Mouse (Mus musculus) v-Abl transformed pro-B cells (cell line): Measurements from ENCODE around the gene Ipo5.

Experiments used
- in situ Hi-C, 2 experiments: fragments of 400-800 bp; cut with MboI; formaldehyde crosslinking; loops; one replicate each; pipeline ENCODE4 v1.15.1; 2025; ENCODE audit not compliant: unreplicated experiment in 2 of 2

Gene Ipo5

DNA sequence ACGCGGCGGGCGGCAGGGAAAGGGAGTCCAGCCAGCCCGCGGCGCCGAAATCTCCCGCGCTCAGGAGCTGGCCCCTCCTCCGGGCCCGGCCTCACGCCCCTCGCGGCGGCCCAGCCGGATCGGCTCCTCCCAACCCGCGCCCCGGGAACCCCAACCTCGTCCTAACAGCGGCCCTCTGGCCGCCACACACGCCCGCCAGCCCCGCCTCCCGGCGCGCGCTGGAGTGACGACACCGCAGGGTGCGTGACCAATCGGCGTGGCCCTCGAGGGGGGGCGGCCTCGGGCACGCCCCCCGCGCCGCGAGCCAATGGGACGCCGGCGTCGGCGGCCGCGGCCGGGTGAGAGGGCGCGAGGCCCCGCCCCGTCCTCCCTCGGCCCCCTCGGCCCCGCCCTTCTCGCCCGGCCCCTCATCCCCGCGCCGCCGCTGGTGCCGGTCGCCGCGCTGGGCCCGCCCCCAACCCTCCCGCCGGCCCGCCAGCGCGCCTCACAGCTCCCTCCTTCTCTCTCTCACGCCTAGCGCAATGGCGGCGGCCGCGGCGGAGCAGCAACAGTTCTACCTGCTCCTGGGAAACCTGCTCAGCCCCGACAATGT is at the start of gene Ipo5:
TSS of gene Ipo5 (plus strand) at position 492 of the 592 bp plus-strand sequence.
- in situ Hi-C loops: loop anchor here (5.0 to 25.0 kb wide), 6 partner anchors 434 to 1974 kb away; partner anchors contain the start of genes Mbnl2 (in 2 of the 2), Rap2a (in 2 of the 2), Dnajc3 (in 1 of the 2) and Dock9 (in 1 of the 2)

DNA sequence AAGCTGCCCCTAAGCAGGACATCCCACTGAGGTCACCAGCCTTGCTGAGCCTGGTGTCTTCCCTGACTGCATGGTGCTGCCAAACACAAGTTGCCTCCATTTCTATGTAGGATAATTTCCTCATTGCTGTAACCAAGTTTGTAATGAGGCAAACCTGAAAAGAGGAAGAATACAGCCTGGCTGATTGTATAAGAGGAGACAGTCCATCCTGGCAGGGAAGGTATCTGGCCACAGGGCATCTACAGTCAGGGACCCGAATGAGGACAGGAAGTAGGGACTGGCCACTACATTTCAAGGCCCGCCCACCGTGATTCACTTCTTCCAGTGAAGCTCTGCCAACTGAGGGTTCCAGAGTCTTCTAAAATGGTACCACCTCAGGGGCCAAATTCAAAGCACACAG is 47.8 kb upstream of the Ipo5 start:
- in situ Hi-C loops: no loop called here

DNA sequence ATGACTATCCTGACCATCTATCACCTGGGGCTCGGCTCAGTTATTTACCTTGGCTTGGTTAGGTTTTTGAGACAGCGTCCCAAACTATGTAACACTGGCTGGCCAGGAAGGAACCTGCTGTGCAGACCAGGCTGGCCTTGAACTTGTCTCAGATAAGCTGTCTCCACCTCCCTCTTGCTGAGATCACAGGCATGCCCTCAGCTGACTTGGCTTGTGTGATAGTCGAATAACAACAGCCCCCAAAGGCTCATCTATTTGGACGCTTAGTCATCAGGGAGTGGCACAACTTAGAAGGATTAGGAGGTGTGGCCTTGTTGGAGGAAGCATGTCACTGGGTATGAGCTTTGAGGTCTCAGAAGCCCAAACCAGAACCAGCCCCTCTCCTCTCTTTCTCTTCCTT is 46.1 kb upstream of the Ipo5 start:
- in situ Hi-C loops: no loop called here

DNA sequence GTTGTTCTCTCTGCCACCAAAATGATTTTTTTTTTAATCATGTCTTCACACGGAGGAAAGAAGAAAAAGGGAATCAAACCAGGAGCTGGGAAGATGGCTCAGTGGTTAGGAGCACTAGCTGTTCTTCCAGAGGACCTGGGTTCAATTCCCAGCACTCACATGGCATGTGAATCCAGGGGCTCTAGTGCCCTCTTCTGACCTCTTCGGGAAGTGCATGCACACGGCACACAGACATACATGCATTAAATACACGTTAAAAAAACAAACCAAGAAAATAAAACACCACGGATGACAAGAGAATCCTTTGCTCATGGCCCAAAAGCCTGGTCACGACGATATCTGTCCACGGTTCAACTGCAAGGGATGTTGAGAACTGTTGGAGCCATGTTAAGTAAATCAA is 44.5 kb upstream of the Ipo5 start:
- in situ Hi-C loops: no loop called here

DNA sequence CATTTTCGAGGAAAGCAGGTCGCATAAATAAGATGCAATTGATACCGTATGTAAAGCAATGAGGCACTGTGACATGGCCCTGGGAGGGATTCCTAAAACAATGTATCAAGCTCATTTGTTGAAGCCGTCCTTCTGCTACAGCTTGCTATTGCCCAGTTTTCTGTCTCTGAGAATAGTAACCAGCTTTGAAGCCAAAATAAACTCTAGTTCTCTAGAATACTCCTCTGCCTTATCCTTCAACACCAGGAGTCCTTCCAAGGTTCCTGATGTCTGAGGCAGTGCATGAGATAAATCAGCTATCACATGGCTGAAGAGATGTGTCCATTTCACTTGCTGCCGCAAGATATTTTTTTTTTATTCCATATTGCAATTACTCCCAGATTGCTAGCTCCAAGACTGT is 43.9 kb upstream of the Ipo5 start:
- in situ Hi-C loops: no loop called here

DNA sequence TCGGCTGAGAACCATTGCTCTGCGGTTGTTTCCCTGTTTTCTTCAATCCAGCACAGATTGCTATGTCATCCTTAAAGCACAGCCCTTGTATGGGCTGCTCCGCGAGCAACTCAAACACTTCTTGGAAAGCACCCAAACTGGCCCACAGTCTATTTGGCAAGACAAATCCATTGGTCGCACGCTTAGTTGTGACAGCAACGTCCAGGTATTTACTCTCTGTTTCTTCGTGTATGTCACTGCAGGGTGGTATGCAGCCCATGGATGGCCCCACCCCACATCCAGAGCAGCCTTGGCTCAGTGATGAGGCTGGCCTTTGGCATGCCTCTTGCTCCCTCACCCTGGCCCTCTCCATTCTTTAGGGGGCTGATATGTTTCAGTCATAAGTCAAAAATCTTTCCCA is 42.5 kb upstream of the Ipo5 start:
- in situ Hi-C loops: no loop called here

DNA sequence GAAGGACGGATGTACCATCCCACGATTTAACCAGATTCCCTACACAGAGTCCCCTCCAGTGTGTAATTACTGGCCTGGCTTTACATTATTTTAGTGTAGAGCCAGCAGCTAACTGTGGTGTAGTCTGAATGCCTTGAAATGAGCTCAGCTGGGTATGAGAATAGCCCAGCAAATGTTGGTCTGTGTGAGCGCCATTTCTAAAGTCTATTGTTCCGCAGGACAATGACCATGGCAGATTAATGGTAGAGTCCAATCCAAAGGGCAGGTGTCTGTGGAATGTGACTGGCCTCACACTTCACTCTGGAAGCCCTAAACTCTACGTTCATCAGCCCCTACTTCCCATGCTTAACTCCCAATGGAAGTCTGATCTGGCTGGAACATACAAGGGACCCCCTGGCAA is 40.3 kb upstream of the Ipo5 start:
- in situ Hi-C loops: no loop called here

DNA sequence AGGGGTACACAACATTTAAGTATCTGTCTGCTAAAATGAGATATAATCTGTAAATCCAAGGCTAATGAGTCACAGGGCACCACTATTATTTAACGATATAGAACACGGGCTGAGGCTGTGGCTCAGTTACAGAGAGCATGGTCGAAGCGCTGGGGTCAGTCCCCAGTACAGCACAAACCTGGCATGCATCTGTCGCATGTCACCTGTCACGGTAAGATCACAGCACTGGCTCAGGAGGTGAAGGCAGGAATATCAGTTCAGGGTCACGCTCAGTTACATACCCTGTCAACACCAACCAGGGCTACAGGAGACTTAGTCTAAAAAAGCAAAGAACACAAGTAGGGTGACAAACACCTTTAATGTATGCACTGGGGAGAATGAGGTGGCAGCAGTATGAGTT is 36.6 kb upstream of the Ipo5 start:
- in situ Hi-C loops: no loop called here

DNA sequence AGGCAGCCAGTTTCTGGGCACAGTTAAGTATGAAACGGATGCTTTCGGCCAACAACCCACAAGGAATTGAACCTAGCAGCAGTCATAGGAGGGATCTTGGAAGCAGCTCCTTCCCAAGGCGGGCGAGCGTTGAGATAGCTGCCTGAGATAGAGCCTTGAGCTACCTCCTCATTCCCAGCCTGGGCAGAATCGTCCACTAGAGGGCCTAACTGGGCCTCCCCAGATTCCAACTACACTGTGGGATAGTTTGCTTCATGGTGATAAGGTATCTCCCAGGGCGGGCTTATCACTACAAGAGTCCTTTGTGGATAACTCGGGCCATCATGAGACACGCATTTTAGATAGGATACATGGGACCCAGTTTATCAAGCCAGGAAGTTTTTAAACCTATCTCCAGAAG is 35.9 kb upstream of the Ipo5 start:
- in situ Hi-C loops: no loop called here

DNA sequence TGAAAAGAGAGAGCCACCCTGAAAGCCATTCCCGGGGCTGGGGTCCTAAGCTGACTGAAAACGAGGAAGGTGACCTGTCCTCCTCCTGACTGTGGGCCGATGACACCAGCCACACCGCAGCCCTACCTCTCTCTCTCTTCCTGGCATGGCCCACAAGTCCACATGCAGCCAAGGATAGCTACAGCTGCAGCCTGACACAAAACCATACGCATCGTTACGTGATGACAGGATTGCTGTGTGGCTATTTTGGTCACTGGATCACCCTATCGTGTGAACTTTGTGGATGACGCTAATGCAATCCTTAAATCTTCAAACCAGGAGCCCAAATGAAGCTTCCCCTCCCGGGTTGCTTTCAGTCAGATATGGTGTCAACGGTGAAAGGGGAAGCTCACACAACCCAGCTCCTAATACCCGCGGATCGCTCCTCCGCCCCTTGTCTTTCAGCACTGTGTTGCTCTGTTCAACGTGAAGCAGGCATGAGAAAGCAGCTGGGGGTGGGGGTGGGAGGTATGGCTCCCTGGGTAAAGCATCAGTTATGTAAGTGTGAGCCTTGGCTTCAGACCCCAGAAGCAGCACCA is 35.1 kb upstream of the Ipo5 start:
- in situ Hi-C loops: no loop called here

DNA sequence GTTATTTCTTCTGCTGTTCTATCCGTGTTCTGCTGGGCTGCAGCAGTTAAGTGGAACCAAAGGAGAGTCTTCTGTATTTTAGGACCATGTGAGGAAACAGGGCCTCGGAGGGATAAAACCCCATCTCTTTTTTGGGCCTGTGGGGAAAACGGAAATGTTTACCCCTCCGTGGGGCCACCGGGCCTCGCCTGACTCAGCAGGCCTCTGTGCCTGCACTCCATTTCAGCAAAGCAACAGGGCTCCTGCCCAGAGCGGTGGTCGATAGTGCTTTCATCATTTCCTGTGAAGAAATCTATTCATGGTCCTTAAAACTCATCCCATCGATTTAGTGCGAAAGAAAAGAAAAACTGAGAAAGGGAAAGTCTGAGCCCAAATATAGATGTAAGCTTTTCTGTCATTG is 33.9 kb upstream of the Ipo5 start:
- in situ Hi-C loops: no loop called here

DNA sequence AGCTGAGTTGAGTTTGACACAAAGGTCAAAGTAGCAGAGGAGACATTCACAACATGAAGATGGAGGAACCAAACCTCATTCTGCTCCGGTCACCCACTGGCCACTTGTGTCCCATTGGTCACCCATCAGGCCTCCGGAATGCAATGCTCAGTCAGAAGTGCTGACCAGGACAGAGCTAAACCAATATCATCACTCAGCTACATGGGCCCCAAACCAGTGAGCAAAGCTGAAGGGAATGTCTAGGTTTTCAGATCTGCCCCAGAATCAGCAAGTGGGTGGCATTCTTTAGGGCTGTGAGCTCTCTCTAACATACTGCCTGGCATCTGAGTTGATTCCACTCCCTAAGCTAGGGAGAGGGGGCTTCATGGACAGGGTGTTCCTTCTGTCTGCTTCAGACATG is 32.0 kb upstream of the Ipo5 start:
- in situ Hi-C loops: no loop called here

DNA sequence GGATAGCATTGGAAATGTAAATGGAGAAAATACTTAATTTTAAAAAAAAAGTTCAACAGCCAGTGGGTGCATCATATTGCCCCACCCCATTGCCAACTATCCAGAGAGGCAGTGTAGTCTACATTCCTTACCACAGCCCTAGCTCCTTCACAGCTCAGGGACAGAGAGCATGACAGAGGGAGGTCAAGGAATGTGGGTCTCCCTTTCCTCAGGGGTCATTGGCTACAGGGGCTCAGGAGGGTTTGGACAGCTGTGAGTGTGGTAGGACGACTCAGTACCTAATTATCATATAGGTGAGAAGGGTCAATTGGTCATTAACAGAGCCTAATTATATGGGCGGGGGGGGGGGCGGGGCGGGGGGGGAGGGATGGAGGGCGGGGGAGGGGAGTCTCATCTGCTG is 30.4 kb upstream of the Ipo5 start:
- in situ Hi-C loops: no loop called here

DNA sequence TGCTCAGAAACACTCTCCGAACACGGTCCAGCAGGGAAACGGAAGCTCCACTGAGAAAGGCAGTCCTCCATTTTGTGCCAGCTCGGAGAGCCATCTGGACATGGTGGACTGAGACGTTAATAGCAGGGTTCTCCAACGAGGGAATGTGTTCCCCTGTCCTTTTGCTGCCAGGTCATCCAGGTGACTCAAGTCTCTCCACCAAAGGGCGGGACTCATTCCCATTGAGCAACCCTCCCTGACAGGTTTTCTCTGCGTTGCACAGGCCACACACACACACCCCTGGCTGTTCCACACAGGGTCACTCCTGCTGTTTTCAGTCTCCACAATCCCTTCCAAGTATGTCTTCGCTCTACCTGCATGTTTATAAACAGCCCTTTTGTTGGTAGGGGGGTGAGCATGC is 30.0 kb upstream of the Ipo5 start:
- in situ Hi-C loops: no loop called here

DNA sequence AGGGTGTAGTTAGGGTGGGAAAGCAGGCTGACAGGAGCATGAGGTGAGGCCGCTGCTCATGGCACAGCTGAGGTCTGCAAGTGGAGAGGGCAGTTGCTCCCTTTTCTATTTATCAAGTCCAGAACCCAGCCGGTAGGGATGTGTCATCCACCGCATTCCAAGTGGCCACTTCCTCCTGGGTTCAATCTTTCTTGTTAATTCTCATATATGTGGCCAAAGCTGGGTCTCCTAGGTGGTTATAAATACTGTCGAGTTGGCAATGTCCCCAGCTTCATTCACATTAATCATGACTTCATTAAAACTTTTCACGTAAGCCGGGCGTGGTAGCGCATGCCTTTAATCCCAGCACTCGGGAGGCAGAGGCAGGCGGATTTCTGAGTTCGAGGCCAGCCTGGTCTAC is 22.3 kb upstream of the Ipo5 start:
- in situ Hi-C loops: no loop called here

DNA sequence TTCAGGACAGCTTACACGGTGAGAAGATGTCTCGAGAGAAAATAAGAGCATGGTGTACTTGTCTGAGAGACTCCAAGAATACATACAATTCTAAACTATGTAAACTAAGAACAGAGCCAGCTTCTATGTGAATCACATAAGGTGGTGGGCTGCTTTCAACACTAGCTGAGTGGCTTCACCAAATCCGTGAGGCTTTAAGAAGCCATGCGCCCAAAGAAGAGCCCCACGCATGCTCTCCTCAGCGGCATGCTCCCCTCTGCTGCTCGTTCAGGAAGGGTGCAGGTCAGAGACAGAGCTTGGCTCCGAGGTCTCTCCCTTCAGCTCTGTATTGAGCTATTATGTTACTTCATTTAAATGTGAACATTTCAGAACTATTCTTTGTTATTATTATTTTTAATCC is 18.7 kb upstream of the Ipo5 start:
- in situ Hi-C loops: no loop called here

DNA sequence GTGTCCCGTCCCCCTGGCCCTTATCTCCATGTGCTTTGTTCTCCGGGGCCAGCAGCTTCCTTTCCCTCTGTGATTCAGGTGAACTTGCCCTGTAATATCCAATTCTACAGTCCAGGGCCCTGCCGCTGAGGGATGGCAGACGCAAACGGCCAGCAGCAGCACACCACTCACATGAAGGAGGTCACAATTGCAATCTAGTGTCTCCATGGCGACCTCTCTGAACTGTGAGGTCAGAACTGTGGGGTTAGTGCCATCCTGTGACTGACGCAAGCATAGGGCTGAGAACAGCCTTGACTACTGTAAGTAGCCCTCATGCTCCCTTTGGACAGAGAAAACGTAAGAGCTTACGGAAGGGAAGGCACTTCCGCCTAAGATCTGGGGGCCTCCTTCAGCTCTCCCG is 14.4 kb upstream of the Ipo5 start:
- in situ Hi-C loops: no loop called here

DNA sequence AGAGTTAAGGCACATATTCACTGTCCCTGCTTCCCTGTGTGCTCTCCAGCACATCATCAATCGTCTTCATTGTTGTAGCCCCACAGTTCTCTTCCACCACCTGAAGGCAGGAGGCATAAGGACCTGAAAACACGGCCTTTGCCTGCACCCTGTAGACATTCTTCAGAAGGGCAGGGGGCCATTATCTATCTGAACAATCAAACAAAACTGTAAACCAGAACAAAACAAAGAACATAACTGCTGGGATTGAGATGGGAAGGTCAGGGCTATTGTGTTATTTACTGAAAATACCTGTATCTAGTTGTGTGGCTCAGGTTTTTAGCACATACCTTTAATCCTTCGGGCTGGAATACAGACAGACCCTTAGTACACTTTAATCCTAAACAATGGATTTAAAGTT is 12.1 kb upstream of the Ipo5 start:
- in situ Hi-C loops: no loop called here

DNA sequence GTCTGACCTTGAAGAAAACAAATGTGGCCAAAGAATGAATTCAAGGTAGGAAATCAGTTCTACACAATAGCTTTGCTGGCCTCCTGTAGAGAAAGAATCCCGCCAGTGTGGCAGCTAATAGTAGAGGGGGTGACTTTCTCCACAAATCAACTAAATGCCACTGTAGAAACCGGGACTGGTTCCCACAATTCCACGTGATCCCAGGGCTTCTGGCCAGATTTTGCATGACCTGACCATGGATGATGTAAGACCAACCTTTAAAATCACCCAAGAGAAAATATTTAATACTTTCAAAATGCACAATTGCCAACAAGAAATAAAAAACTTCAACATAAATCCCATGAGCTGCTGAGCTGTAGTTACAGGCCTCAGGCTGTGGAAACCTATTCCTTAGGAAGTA is 1.6 kb upstream of the Ipo5 start:
- in situ Hi-C loops: loop anchor here (25.0 kb wide), 4 partner anchors 622 to 1972 kb away; partner anchors contain the start of genes Mbnl2 (in 2 of the 2), Dnajc3 (in 1 of the 2), Dock9 (in 1 of the 2) and Dzip1 (in 1 of the 2)

DNA sequence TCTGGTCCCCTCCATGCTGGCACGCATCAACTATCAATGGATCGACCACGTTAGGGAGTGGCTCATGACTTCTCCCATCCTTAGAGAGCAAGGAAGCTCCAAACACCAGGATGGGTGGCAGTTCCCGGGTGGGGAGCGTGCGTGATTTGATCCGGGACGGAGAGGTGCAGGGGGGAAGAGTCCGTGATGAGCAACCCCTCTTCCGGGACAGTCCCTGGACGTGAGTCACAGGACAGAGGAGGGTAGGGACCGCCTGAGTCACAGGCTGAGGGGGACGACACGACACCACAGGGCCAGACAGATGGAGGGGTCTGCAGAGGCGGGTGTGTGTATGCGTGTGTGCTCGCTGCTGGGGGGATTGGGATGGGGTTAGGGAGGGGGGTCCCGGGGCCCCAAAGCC is 704 bp upstream of the Ipo5 start:
- in situ Hi-C loops: loop anchor here (5.0 to 25.0 kb wide), 6 partner anchors 433 to 1973 kb away; partner anchors contain the start of genes Mbnl2 (in 2 of the 2), Rap2a (in 2 of the 2), Dnajc3 (in 1 of the 2) and Dock9 (in 1 of the 2)

DNA sequence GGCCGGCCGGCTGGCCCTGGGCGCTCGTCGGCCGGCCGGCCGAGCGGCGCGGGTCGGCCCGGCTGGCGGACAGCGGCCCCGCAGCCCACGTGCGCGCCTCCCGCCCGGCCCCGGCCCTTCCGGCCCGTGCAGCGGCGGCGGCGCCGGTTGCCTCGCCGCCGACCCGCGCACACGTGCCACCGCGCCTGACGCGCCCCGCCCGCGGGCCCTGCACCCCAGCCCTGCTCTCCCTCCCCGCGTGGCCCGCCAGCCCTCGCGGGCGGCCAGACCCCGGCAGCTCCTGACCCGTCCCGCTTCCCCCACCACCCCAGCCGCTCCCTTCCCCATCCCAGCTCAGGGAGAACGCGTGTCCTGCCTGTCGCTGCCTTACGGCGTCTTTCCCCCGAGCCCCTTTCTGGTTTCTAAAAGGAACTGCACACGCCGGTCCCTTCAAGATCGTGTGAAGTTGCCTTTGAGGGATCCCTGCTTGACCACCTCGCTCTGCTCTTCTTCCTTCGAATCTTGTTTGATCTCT is 421 bp downstream of the Ipo5 start:
- in situ Hi-C loops: loop anchor here (5.0 to 25.0 kb wide), 6 partner anchors 434 to 1974 kb away; partner anchors contain the start of genes Mbnl2 (in 2 of the 2), Rap2a (in 2 of the 2), Dnajc3 (in 1 of the 2) and Dock9 (in 1 of the 2)
